Mouse (Mus musculus) MEL (cell line): ENCODE measurements around the gene Larp1b. TPM values are rescaled to one million over a fixed set of nuclear protein-coding genes. Genes with fewer than 3 reads are reported as not detected.

Experiments
- DNase-seq: peaks from one replicate; pipeline ENCODE4 v3.0.0; 2011; ENCODE audit warnings: low read depth, low spot score
- H3K27ac ChIP-seq: 2 replicates; pipeline ENCODE4 v1.5.1; 2012; ENCODE audit warnings: low read depth, mild to moderate bottlenecking, control low read depth, low read length, moderate library complexity; ENCODE audit not compliant: control insufficient read depth
- H3K27me3 ChIP-seq, 2 experiments: fragments of 150-350 bp in 1 of 2; sonication (generic) in 1 of 2; 2 replicates each; pipeline ENCODE4 v1.6.1; 2012; ENCODE audit warnings: low read length in 2 of 2, mild to moderate bottlenecking in 2 of 2, improper control_type of control experiment in 1 of 2, moderate library complexity in 1 of 2; ENCODE audit not compliant: insufficient read depth in 2 of 2, control insufficient read depth in 1 of 2
- H3K36me3 ChIP-seq, 2 experiments: 2 replicates each; pipeline ENCODE4 v1.6.1; 2012 to 2014; ENCODE audit warnings: low read length in 2 of 2, improper control_type of control experiment in 1 of 2, inconsistent platforms in 1 of 2, mild to moderate bottlenecking in 1 of 2; ENCODE audit not compliant: insufficient read depth in 2 of 2, control insufficient read depth in 1 of 2
- H3K4me1 ChIP-seq, 2 experiments: fragments of 150-350 bp in 1 of 2; sonication (generic) in 1 of 2; 2 replicates each; pipeline ENCODE4 v1.6.1; 2012; ENCODE audit warnings: low read length in 2 of 2, improper control_type of control experiment in 1 of 2, mild to moderate bottlenecking in 1 of 2; ENCODE audit not compliant: insufficient read depth in 2 of 2, control insufficient read depth in 1 of 2
- H3K4me3 ChIP-seq, 2 experiments: fragments of 150-350 bp in 1 of 2; sonication (generic) in 1 of 2; 2 replicates each; pipeline ENCODE4 v1.5.1; 2012; ENCODE audit warnings: low read depth in 2 of 2, low read length in 2 of 2, mild to moderate bottlenecking in 2 of 2, moderate library complexity in 2 of 2, control low read depth in 1 of 2, improper control_type of control experiment in 1 of 2; ENCODE audit not compliant: control insufficient read depth in 1 of 2, insufficient read depth in 1 of 2
- H3K79me2 ChIP-seq: 2 replicates; pipeline ENCODE4 v1.6.1; 2012; ENCODE audit warnings: mild to moderate bottlenecking, low read length, moderate library complexity; ENCODE audit not compliant: control insufficient read depth, poor library complexity, insufficient read depth
- H3K9ac ChIP-seq: 2 replicates; pipeline ENCODE4 v1.6.1; 2012; ENCODE audit warnings: low read depth, mild to moderate bottlenecking, control low read depth, low read length, moderate library complexity; ENCODE audit not compliant: control insufficient read depth, poor library complexity, severe bottlenecking
- H3K9me3 ChIP-seq: fragments of 150-350 bp; sonication (generic); replicated peaks from 2 replicates; pipeline ENCODE4 v1.6.1; 2012; ENCODE audit warnings: mild to moderate bottlenecking, low read length, improper control_type of control experiment, moderate library complexity; ENCODE audit not compliant: insufficient read depth
- CTCF ChIP-seq, 3 experiments: IDR thresholded peaks in 2 of 3; conservative IDR thresholded peaks in 1 of 3; 2 replicates each; pipeline ENCODE4 v1.5.1; 2011 to 2012; ENCODE audit warnings: low read length in 3 of 3, low read depth in 2 of 3, mild to moderate bottlenecking in 2 of 3, improper control_type of control experiment in 1 of 3, inconsistent platforms in 1 of 3, mixed read lengths in 1 of 3, moderate library complexity in 1 of 3; ENCODE audit not compliant: control insufficient read depth in 1 of 3, insufficient read depth in 1 of 3, poor library complexity in 1 of 3, severe bottlenecking in 1 of 3
- ELF1 ChIP-seq: IDR thresholded peaks from 2 replicates; pipeline ENCODE4 v1.6.1; 2014; ENCODE audit warnings: low read depth, mild to moderate bottlenecking, inconsistent platforms, low read length, improper control_type of control experiment, moderate library complexity
- ETS1 ChIP-seq: IDR thresholded peaks from 2 replicates; pipeline ENCODE4 v1.6.1; 2012; ENCODE audit warnings: low read depth, mild to moderate bottlenecking, inconsistent platforms, low read length, improper control_type of control experiment, moderate library complexity
- HCFC1 ChIP-seq: IDR thresholded peaks from 2 replicates; pipeline ENCODE4 v1.6.1; 2012; ENCODE audit warnings: low read depth, mild to moderate bottlenecking, inconsistent platforms, low read length, improper control_type of control experiment, moderate library complexity
- KAT2A ChIP-seq: conservative IDR thresholded peaks from 2 replicates; pipeline ENCODE4 v1.6.1; 2012; ENCODE audit warnings: low read depth, low read length, improper control_type of control experiment, inconsistent platforms
- MAFK ChIP-seq: IDR thresholded peaks from 2 replicates; pipeline ENCODE4 v1.6.1; 2011; ENCODE audit warnings: low read depth, mild to moderate bottlenecking, low read length, improper control_type of control experiment, borderline replicate concordance
- MXI1 ChIP-seq: IDR thresholded peaks from 2 replicates; pipeline ENCODE4 v1.6.1; 2011; ENCODE audit warnings: mild to moderate bottlenecking, low read depth, low read length, improper control_type of control experiment
- NRF1 ChIP-seq: IDR thresholded peaks from 2 replicates; pipeline ENCODE4 v1.6.1; 2014; ENCODE audit warnings: low read depth, mild to moderate bottlenecking, inconsistent platforms, low read length, improper control_type of control experiment, moderate library complexity; ENCODE audit not compliant: poor library complexity, insufficient read depth, severe bottlenecking
- POLR2A ChIP-seq, 2 experiments: IDR thresholded peaks; 2 replicates each; pipeline ENCODE4 v1.6.1; 2011 to 2012; ENCODE audit warnings: low read length in 2 of 2, mild to moderate bottlenecking in 2 of 2, control low read depth in 1 of 2, improper control_type of control experiment in 1 of 2, low read depth in 1 of 2, moderate library complexity in 1 of 2; ENCODE audit not compliant: control insufficient read depth in 1 of 2, insufficient read depth in 1 of 2, poor library complexity in 1 of 2
- POLR2AphosphoS5 ChIP-seq: IDR thresholded peaks from 2 replicates; pipeline ENCODE4 v1.6.1; 2012; ENCODE audit warnings: low read depth, borderline replicate concordance, mild to moderate bottlenecking, inconsistent platforms, low read length, moderate library complexity, mixed read lengths
- RAD21 ChIP-seq: IDR thresholded peaks from 2 replicates; pipeline ENCODE4 v1.6.1; 2011; ENCODE audit warnings: mild to moderate bottlenecking, low read depth, low read length, improper control_type of control experiment
- RCOR1 ChIP-seq: IDR thresholded peaks from 2 replicates; pipeline ENCODE4 v1.6.1; 2012; ENCODE audit warnings: low read depth, mild to moderate bottlenecking, inconsistent platforms, low read length, improper control_type of control experiment
- TAL1 ChIP-seq: IDR thresholded peaks from 2 replicates; pipeline ENCODE4 v1.6.1; 2012; ENCODE audit warnings: mild to moderate bottlenecking, inconsistent platforms, low read length, moderate library complexity, mixed read lengths
- TCF12 ChIP-seq: IDR thresholded peaks from 2 replicates; pipeline ENCODE4 v1.6.1; 2014; ENCODE audit warnings: low read depth, mild to moderate bottlenecking, inconsistent platforms, low read length, improper control_type of control experiment, moderate library complexity
- UBTF ChIP-seq: IDR thresholded peaks from 2 replicates; pipeline ENCODE4 v1.6.1; 2012; ENCODE audit warnings: low read depth, mild to moderate bottlenecking, inconsistent platforms, low read length, improper control_type of control experiment, moderate library complexity, borderline replicate concordance; ENCODE audit not compliant: insufficient read depth
- USF1 ChIP-seq: IDR thresholded peaks from 2 replicates; pipeline ENCODE4 v1.6.1; 2014; ENCODE audit warnings: low read depth, mild to moderate bottlenecking, inconsistent platforms, low read length, improper control_type of control experiment, moderate library complexity
- USF2 ChIP-seq, 2 experiments: IDR thresholded peaks; 2 replicates each; pipeline ENCODE4 v1.6.1; 2011 to 2012; ENCODE audit warnings: improper control_type of control experiment in 2 of 2, low read length in 2 of 2, borderline replicate concordance in 1 of 2, inconsistent platforms in 1 of 2, low read depth in 1 of 2, mild to moderate bottlenecking in 1 of 2; ENCODE audit not compliant: insufficient read depth in 1 of 2
- ZC3H11A ChIP-seq: IDR thresholded peaks from 2 replicates; pipeline ENCODE4 v1.6.1; 2012; ENCODE audit warnings: low read depth, mild to moderate bottlenecking, inconsistent platforms, low read length, improper control_type of control experiment
- ZKSCAN1 ChIP-seq: IDR thresholded peaks from 2 replicates; pipeline ENCODE4 v1.6.1; 2012; ENCODE audit warnings: low read depth, mild to moderate bottlenecking, inconsistent platforms, low read length, improper control_type of control experiment, moderate library complexity
- polyA plus RNA-seq, 2 experiments: library from polyadenylated mRNA; stranded (reverse) in 1 of 2; unstranded in 1 of 2; fragments of >175 nt in 1 of 2; fragments of >200 nt in 1 of 2; gene quantifications; 2 replicates each; pipeline versions ENCODE4 v1.2.1 to v1.2.4; 2012; ENCODE audit warnings: low replicate concordance in 2 of 2, low read depth in 1 of 2; ENCODE audit not compliant: insufficient read length in 2 of 2, insufficient read depth in 1 of 2, missing spikeins in 1 of 2
- total RNA-seq: library from RNA; depleted of rRNA; stranded (reverse); fragments of 300-350 nt; gene quantifications from 2 replicates; pipeline ENCODE4 v1.2.3, GENCODE M21; 2012

Larp1b gene
- total and polyA plus RNA-seq, 3 experiments: 30.4 to 33.3 TPM; not detected in 1

- Histone ChIP-seq H3K4me3 (no peak overlapping the region), H3K9ac (no peak overlapping the region), H3K36me3 (peaks cover 0 to 6% of the 10 kb centered on the region in 2 experiments; a peak in 1 of 4 replicates), H3K4me1 (peaks cover 5 to 10% of the 10 kb centered on the region in 2 experiments; a peak in 3 of 4 replicates), H3K9me3 (no peaks in the 10 kb centered on the region), H3K27ac (no peak overlapping the region), H3K79me2 (no peaks in the 10 kb centered on the region), H3K27me3 (no peaks in the 10 kb centered on the region)
- TF ChIP-seq KAT2A (no peak), ETS1 (no peak), TAL1 (no peak), RCOR1 (no peak), ZC3H11A (no peak), ELF1 (no peak)
- no peak for DNase-seq
Measured at GRCm38 (mm10) chr3:41021980-41022379, 72.4 kb downstream of the Larp1b start.

- Histone ChIP-seq H3K27ac (no peak overlapping the region), H3K9ac (no peak overlapping the region), H3K9me3 (no peaks in the 10 kb centered on the region), H3K4me3 (no peak overlapping the region), H3K4me1 (no peaks in the 10 kb centered on the region), H3K79me2 (no peaks in the 10 kb centered on the region), H3K27me3 (no peaks in the 10 kb centered on the region), H3K36me3 (no peaks in the 10 kb centered on the region)
- DNase-seq: no peak
- TF ChIP-seq MAFK (peak; percentile 95), RAD21 (no peak), POLR2AphosphoS5 (no peak), USF2 (IDR thresholded peaks at IDR 0.05; ENCODE audit: borderline replicate concordance in 1 of 2, insufficient read depth in 1 of 2, low read depth in 1 of 2, low read length in 2 of 2) (no peak)
Measured at GRCm38 (mm10) chr3:41030705-41031104, 81.1 kb downstream of the Larp1b start.

GRCm38 (mm10) chr3:41031286-41032210, 81.9 kb downstream of the Larp1b start:
- H3K79me2 ChIP-seq: no peaks in the 10 kb centered on the region
- no peak overlapping the region for H3K27ac ChIP-seq
- no peak overlapping the region for H3K9ac ChIP-seq
- no peaks in the 10 kb centered on the region for H3K9me3 ChIP-seq
- no peaks in the 10 kb centered on the region for H3K27me3 ChIP-seq
- no peak for TF ChIP-seq MXI1
- no peak for TF ChIP-seq RCOR1
- no peak for TF ChIP-seq MAFK
- TF ChIP-seq ZKSCAN1: no peak
- TF ChIP-seq CTCF (IDR thresholded peaks at IDR 0.05 in 2 of 3, conservative IDR thresholded peaks at IDR 0.05 in 1 of 3; ENCODE audit: control insufficient read depth in 1 of 3, insufficient read depth in 1 of 3, low read depth in 2 of 3, low read length in 3 of 3, poor library complexity in 1 of 3, severe bottlenecking in 1 of 3): no peak
- no peak for TF ChIP-seq TCF12
- TF ChIP-seq RAD21: no peak
- no peak for TF ChIP-seq ETS1
- no peak for TF ChIP-seq UBTF
- no peak for TF ChIP-seq POLR2A (IDR thresholded peaks at IDR 0.05; ENCODE audit: control insufficient read depth in 1 of 2, insufficient read depth in 1 of 2, low read depth in 1 of 2, low read length in 2 of 2, poor library complexity in 1 of 2)
- TF ChIP-seq HCFC1: no peak
- no peak for TF ChIP-seq USF1
- no peak for TF ChIP-seq NRF1
- H3K36me3 ChIP-seq: no peaks in the 10 kb centered on the region
- no peaks in the 10 kb centered on the region for H3K4me1 ChIP-seq
- H3K4me3 ChIP-seq: no peak overlapping the region
- no peak for DNase-seq
